Mouse (Mus musculus) ES-Bruce4 (cell line): Measurements from ENCODE around the gene Id2.

Source experiments
- CTCF ChIP-seq: IDR thresholded peaks from one replicate; pipeline ENCODE4 v1.8.1; 2011; ENCODE audit warnings: low read depth, low read length
- POLR2A ChIP-seq: IDR thresholded peaks from one replicate; pipeline ENCODE4 v1.8.1; 2011; ENCODE audit warnings: low read length; ENCODE audit not compliant: insufficient read depth

DNA sequence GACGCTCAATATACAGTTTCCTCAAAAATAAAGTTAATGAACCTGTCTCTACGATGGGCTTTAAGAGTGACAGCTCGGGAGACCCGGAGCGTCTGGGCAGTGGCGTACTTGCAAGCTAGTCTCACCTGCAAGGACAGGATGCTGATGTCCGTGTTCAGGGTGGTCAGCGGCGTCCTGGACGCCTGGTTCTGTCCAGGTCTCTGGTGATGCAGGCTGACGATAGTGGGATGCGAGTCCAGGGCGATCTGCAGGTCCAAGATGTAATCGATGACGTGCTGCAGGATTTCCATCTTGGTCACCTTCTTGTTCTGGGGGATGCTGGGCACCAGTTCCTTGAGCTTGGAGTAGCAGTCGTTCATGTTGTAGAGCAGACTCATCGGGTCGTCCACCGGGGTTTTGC lies 1.4 kb downstream of the Id2 start:
- no peak for TF ChIP-seq CTCF
- no peak for TF ChIP-seq POLR2A
